Mouse (Mus musculus): Measurements from ENCODE around the gene Vpreb3. TPM values are rescaled to one million over a fixed set of nuclear protein-coding genes. Genes with fewer than 3 reads are reported as not detected.
"Not testable (repeated sequence)": the region's sequence is repeated elsewhere in the genome, so short reads cannot be mapped to it uniquely, and the experiment has no call there.

The Vpreb3 gene
- total RNA-seq, 4 experiments from 2014 or later: not detected

- no peak for DNase-seq (ENCODE audit: low spot score in 2 of 2)
These were observed 31.0 kb downstream of the Vpreb3 start for GRCm38 (mm10) chr10:75973846-75974245.

- no peak for DNase-seq (ENCODE audit: low spot score in 2 of 2)
These were observed 32.4 kb downstream of the Vpreb3 start for GRCm38 (mm10) chr10:75975216-75975615.

GRCm38 (mm10) chr10:75978119-75978834 lies 35.4 kb downstream of the Vpreb3 start:
- no peak for DNase-seq (ENCODE audit: low spot score in 2 of 2)

- no peak for DNase-seq (ENCODE audit: low spot score in 2 of 2)
These were observed 35.9 kb downstream of the Vpreb3 start for GRCm38 (mm10) chr10:75978835-75979157.

GRCm38 (mm10) chr10:75979432-75979831 lies 36.6 kb downstream of the Vpreb3 start:
- no peak for DNase-seq (ENCODE audit: low spot score in 2 of 2)

GRCm38 (mm10) chr10:75990430-75991042 lies 47.7 kb downstream of the Vpreb3 start:
- no peak for DNase-seq (ENCODE audit: low spot score in 2 of 2)

GRCm38 (mm10) chr10:75993616-75994240 lies 50.9 kb downstream of the Vpreb3 start:
- DNase-seq (ENCODE audit: low spot score in 2 of 2): no peak

- DNase-seq (ENCODE audit: low spot score in 2 of 2): not testable (repeated sequence)
These were observed 51.8 kb downstream of the Vpreb3 start for GRCm38 (mm10) chr10:75994531-75995210.

- DNase-seq (ENCODE audit: low spot score in 2 of 2): no peak
These were observed 52.6 kb downstream of the Vpreb3 start for GRCm38 (mm10) chr10:75995463-75995862.

- DNase-seq (ENCODE audit: low spot score in 2 of 2): no peak
These were observed 53.5 kb downstream of the Vpreb3 start for GRCm38 (mm10) chr10:75996315-75996714.

Other genes with a start within 250 kb of the Vpreb3 start
- 1 to 10 TPM; 6.6 to 9.3 (median 7.4) TPM for gene Cabin1, start 178.7 kb upstream of the Vpreb3 start, total RNA-seq (2022)
- gene Ddt, start 169.6 kb upstream of the Vpreb3 start, total RNA-seq (2022): 10 to 100 TPM; 23.6 to 32.6 (median 29.5) TPM
- gene Gm20441, start 162.1 kb upstream of the Vpreb3 start, total RNA-seq (2022): not detected
- 1 to 10 TPM; 2.6 to 4.8 (median 3.1) TPM for gene Gstt3, start 161.6 kb upstream of the Vpreb3 start, total RNA-seq (2022)
- 1 to 10 TPM; 4.6 to 8.3 (median 4.8) TPM for gene Gstt1, start 144.5 kb upstream of the Vpreb3 start, total RNA-seq (2022)
- gene Gstt4, start 120.5 kb upstream of the Vpreb3 start, total RNA-seq (2022): not detected
- 1 to 10 TPM; 2.7 to 6.5 (median 3.8) TPM for gene Gstt2, start 105.6 kb upstream of the Vpreb3 start, total RNA-seq (2022)
- 100 to 1,000 TPM; 144 to 161 (median 157) TPM for gene Mif, start 82.8 kb upstream of the Vpreb3 start, total RNA-seq (2022)
- 1 to 10 TPM in 1 of 4 experiments, not detected in 3; 1.1 TPM for gene Derl3, start 49.6 kb upstream of the Vpreb3 start, total RNA-seq (2022)
- 10 to 100 TPM; 11.0 to 16.7 (median 11.5) TPM for gene Smarcb1, start 21.4 kb upstream of the Vpreb3 start, total RNA-seq (2022)
- 1,000 to 10,000 TPM; 1,130 to 1,571 (median 1,273) TPM for gene Chchd10, start 9.9 kb upstream of the Vpreb3 start, total RNA-seq (2022)
- gene Mmp11, start 6.6 kb upstream of the Vpreb3 start, total RNA-seq (2022): 1 to 10 TPM in 3 of 4 experiments, under 1 TPM in 1; 0.77 to 2.3 (median 1.4) TPM
- gene Gm867, start 2.4 kb upstream of the Vpreb3 start, total RNA-seq (2022): not detected
- gene Gm5134, start 11.5 kb downstream of the Vpreb3 start, total RNA-seq (2022): not detected
- 10 to 100 TPM in 1 of 4 experiments, 1 to 10 TPM in 3; 7.9 to 11.0 (median 9.2) TPM for gene Zfp280b, start 89.6 kb downstream of the Vpreb3 start, total RNA-seq (2022)
- not detected for gene Slc5a4b, start 167.9 kb downstream of the Vpreb3 start, total RNA-seq (2022)
- not detected for gene Slc5a4a, start 204.4 kb downstream of the Vpreb3 start, total RNA-seq (2022)

All from gastrocnemius, adult 8-10 months (tissue).